Comparison of ENCODE assay signal across 8 mouse cellular contexts in genomic region chr12:81779831-81780230, GRCm38 (mm10). TPM values are rescaled to one million over a fixed set of nuclear protein-coding genes. Genes with fewer than 3 reads are reported as not detected.
DNase-seq lines count a peak whose midpoint lies in the region; ATAC-seq and TF ChIP-seq lines count a peak whose summit lies in the region.

No protein-coding gene starts in this region.

- H3K4me3 ChIP-seq in ES-E14 (ENCODE audit: insufficient read depth in 1 of 2, low read depth in 1 of 2, low read length in 2 of 2, poor library complexity in 1 of 2, severe bottlenecking in 1 of 2), result peak overlapping the region; percentile 86 to 94
- H3K4me3 ChIP-seq in forebrain, embryonic 10.5 days, result peak overlapping the region; percentile 84
- H3K4me3 ChIP-seq in kidney, embryonic 15.5 days (replicated peaks), result peak overlapping the region; percentile 71

- no peak overlapping the region for H3K27ac ChIP-seq in ES-E14 (ENCODE audit: insufficient read depth, low read depth, low read length, poor library complexity, severe bottlenecking)
- H3K27ac ChIP-seq in forebrain, embryonic 10.5 days, result peak overlapping the region; percentile 88
- 0 out of 2 replicates have a peak overlapping the region, but pooled peaks have one; percentile 76 for H3K27ac ChIP-seq in kidney, embryonic 15.5 days

- peak overlapping the region; percentile 41; the same call in 1 of the 2 replicates for H3K9ac ChIP-seq in ES-E14 (ENCODE audit: insufficient read depth, low read depth, low read length, poor library complexity, severe bottlenecking)
- peak overlapping the region; percentile 59; the same call in 1 of the 2 replicates for H3K9ac ChIP-seq in kidney, embryonic 15.5 days

- ATAC-seq in kidney, embryonic 15.5 days (replicated peaks; ENCODE audit: low FRiP score), result no peak

- H3K27me3 ChIP-seq in forebrain, embryonic 10.5 days (ENCODE audit: poor library complexity, severe bottlenecking), result peaks cover 59% of the 10 kb centered on the region
- H3K27me3 ChIP-seq in kidney, embryonic 15.5 days, result peaks cover 56% of the 10 kb centered on the region

- 8% methylated on average over 12 of the region's 12 CpGs for WGBS in forebrain, embryonic 10.5 days
- WGBS in kidney, embryonic 15.5 days, result 5% methylated on average over 12 of the region's 12 CpGs

- H3K36me3 ChIP-seq in ES-E14 (ENCODE audit: control insufficient read depth, insufficient read depth, low read length, poor library complexity, severe bottlenecking), result no peaks in the 10 kb centered on the region; the same call in 1 of the 2 replicates
- no peaks in the 10 kb centered on the region for H3K36me3 ChIP-seq in forebrain, embryonic 10.5 days (replicated peaks)
- no peaks in the 10 kb centered on the region for H3K36me3 ChIP-seq in kidney, embryonic 15.5 days

- peak; percentile 71 for DNase-seq in CD4-positive helper T cell, adult 2 months (ENCODE audit: low read depth, low spot score)
- no peak for DNase-seq in ES-E14 (ENCODE audit: low read depth, low spot score)
- DNase-seq in forebrain, embryonic 10.5 days (ENCODE audit: extremely low spot score, low spot score), result no peak
- DNase-seq in lung, postnatal 4 days, result peak; percentile 42 to 69
- peak; percentile 34 for DNase-seq in thymus, postnatal 14 days
- no peak for DNase-seq in layer of hippocampus, postnatal 36 days
- no peak for DNase-seq in adrenal gland, postnatal 36 days

- H3K4me2 ChIP-seq in kidney, embryonic 15.5 days, result peak overlapping the region; percentile 97

- H3K4me1 ChIP-seq in ES-E14 (ENCODE audit: control insufficient read depth in 2 of 2, insufficient read depth in 2 of 2, low read length in 2 of 2, poor library complexity in 1 of 2), result no peaks in the 10 kb centered on the region; a peak in 2 of 4 replicates
- peaks cover 25% of the 10 kb centered on the region for H3K4me1 ChIP-seq in forebrain, embryonic 10.5 days
- H3K4me1 ChIP-seq in kidney, embryonic 15.5 days, result peaks cover 21% of the 10 kb centered on the region

- in situ Hi-C loops in ES-E14 (cut with MboI; ENCODE audit: low sequenced_read_pairs in 2 of 2, unreplicated experiment in 2 of 2), result loop anchor here in 1 of 2 experiments (10.0 kb wide), 1 partner anchor 165 kb away; no protein-coding TSS in a partner anchor

- no peaks in the 10 kb centered on the region for H3K9me3 ChIP-seq in ES-E14 (ENCODE audit: control insufficient read depth, insufficient read depth, low read depth, low read length)
- H3K9me3 ChIP-seq in forebrain, embryonic 10.5 days, result no peaks in the 10 kb centered on the region
- H3K9me3 ChIP-seq in kidney, embryonic 15.5 days (replicated peaks), result no peaks in the 10 kb centered on the region

TF ChIP-seq in ES-E14, 5 proteins besides CTCF, POLR2A, EP300 and RAD21:
- no peak for TF ChIP-seq MAFK (IDR thresholded peaks at IDR 0.05; ENCODE audit: insufficient read depth, low read depth, low read length)
- TF ChIP-seq HCFC1 (IDR thresholded peaks at IDR 0.05; ENCODE audit: borderline replicate concordance, insufficient read depth, low read length), result no peak
- TF ChIP-seq ZC3H11A (IDR thresholded peaks at IDR 0.05; ENCODE audit: borderline replicate concordance, low read depth, low read length), result no peak
- peak; percentile 84 for TF ChIP-seq CHD2 (IDR thresholded peaks at IDR 0.05; ENCODE audit: low read depth, low read length)
- no peak for TF ChIP-seq ZNF384 (IDR thresholded peaks at IDR 0.05; ENCODE audit: low read depth, low read length)

RNA-seq across cellular contexts. Expression of gene Map3k9, which starts 1.1 kb away (rescaled TPM):
- total RNA-seq in ES-E14 (2012; rRNA removed), result 5.4 and 9.9 TPM in 2 replicates
- polyA plus RNA-seq in forebrain, embryonic 10.5 days (2016; fragmentation: Nextera tagmentation; extraction: Ambion mirVana), result 1.3 and 1.6 TPM in 2 replicates
- polyA plus RNA-seq in kidney, embryonic 15.5 days (2015; fragmentation: Nextera tagmentation; extraction: Ambion mirVana), result 1.3 and 1.5 TPM in 2 replicates
- 10 to 100 TPM; 29.6 to 33.0 TPM for total RNA-seq in layer of hippocampus, postnatal 36 days (2021)
- total RNA-seq in adrenal gland, postnatal 36 days (2021), result 1 to 10 TPM; 1.2 to 3.4 TPM

Comparison
In these comparisons a context has a peak if more than half of its experiments do, and no peak if none do; other contexts are left out.
1. DNase-seq: peak in CD4-positive helper T cell, adult 2 months (single experiment), lung, postnatal 4 days (2 of 2) and thymus, postnatal 14 days (single experiment); none in ES-E14 (single experiment), forebrain, embryonic 10.5 days (single experiment), layer of hippocampus, postnatal 36 days (0 of 2) and adrenal gland, postnatal 36 days (0 of 2).
2. Peak in every context shown above with its lines, with median percentiles within 50 percentile points of each other: H3K4me3 ChIP-seq.